8 mouse cellular contexts compared by ENCODE assay signal in the genomic region with DNA sequence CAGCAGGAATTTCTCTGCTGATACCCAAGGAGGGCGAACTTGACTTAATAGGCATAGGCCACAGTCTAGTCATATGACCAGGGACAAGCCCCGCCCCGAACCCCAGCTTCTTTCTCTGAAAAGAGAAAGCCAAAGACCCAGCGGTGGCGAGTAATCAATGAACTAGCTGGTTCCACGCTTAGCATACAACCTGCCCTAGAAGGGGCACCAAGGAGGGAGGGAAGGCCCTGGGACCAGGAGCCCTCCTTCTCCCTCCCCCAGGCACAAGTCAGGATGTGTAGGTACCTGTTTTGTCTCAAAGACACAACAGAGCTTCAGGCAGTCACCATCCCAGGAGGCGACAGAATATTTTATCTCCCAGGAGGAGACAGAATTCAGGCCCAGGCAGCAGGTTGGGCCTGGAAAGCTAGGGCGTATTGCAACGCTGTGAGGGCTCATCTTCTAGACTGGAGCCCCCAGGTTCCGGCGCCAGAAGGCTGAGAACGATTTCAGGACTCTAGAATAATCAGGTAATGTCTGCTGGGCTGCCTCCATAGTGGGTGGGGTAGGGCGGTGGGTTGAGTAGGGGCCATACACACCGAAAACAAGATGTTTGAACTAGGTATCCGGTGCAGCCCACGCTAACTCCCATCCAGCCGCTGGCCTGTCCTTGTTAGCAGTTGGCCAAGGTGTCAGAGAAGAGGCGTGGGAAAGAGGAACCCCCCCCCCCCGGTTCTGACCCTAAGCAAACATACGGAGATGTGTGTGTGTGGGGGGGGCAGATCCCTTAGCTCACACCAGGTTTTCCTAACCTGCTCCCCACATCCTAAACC. TPM values are rescaled to one million over a fixed set of nuclear protein-coding genes. Genes with fewer than 3 reads are reported as not detected.
DNase-seq lines count a peak whose midpoint lies in the region; TF ChIP-seq lines count a peak whose summit lies in the region.

A gene (plus strand): TSS at position 117 of the 812 bp plus-strand sequence.

- 9% methylated on average over 20 of the region's 20 CpGs for WGBS in liver, adult 2 months

- TF ChIP-seq POLR2A in liver, adult 2 months (IDR thresholded peaks at IDR 0.05; ENCODE audit: extremely low read depth, insufficient read depth, low read length) = no peak

- peaks cover 34% of the 10 kb centered on the region for H3K79me2 ChIP-seq in liver, adult 2 months (ENCODE audit: control insufficient read depth, insufficient read depth, low read length)

- no peak for TF ChIP-seq CTCF in layer of hippocampus, adult 2 months (conservative IDR thresholded peaks at IDR 0.05)
- no peak for TF ChIP-seq CTCF in liver, adult 2 months (IDR thresholded peaks at IDR 0.05; ENCODE audit: low read depth, low read length)

- no peak for DNase-seq in layer of hippocampus, adult 2 months (ENCODE audit: low spot score in 2 of 2)
- DNase-seq in layer of hippocampus, adult 9-10 months (ENCODE audit: low spot score) = no peak
- DNase-seq in embryo, embryonic 10 days (ENCODE audit: low spot score) = peak; percentile 40
- peak; percentile 31 to 40 for DNase-seq in heart, adult 18-20 months
- DNase-seq in kidney, adult 18-20 months = peak; percentile 50
- no peak for DNase-seq in liver, adult 2 months (ENCODE audit: extremely low read depth, low read depth, low spot score)
- peak; percentile 23 for DNase-seq in neural tube, embryonic 10.5 days (ENCODE audit: extremely low spot score, low spot score)
- DNase-seq in natural killer cell, adult 2 months (ENCODE audit: low spot score in 2 of 2) = no peak

- H3K4me1 ChIP-seq in liver, adult 2 months (ENCODE audit: control insufficient read depth, insufficient read depth, low read length) = peaks cover 20% of the 10 kb centered on the region

- H3K9ac ChIP-seq in liver, adult 2 months (ENCODE audit: low read depth, low read length) = peak within 1 kb of the TSS; percentile 88

- no peaks in the 10 kb centered on the region for H3K27me3 ChIP-seq in liver, adult 2 months (ENCODE audit: control insufficient read depth, insufficient read depth, low read length)

- no peaks in the 10 kb centered on the region; the same call in 1 of the 2 replicates for H3K36me3 ChIP-seq in liver, adult 2 months (ENCODE audit: control insufficient read depth, insufficient read depth, low read length)

- H3K4me3 ChIP-seq in layer of hippocampus, adult 2 months = peak within 1 kb of the TSS; percentile 81
- H3K4me3 ChIP-seq in liver, adult 2 months (ENCODE audit: insufficient read depth, low read depth, low read length) = peak within 1 kb of the TSS; percentile 85

- H3K27ac ChIP-seq in layer of hippocampus, adult 2 months = peak within 1 kb of the TSS; percentile 97
- H3K27ac ChIP-seq in liver, adult 2 months (replicated peaks; ENCODE audit: insufficient read depth, low read depth, low read length) = no peak within 1 kb of the TSS; the same call in 1 of the 2 replicates

RNA-seq across cellular contexts. Expression of the gene that starts here (rescaled TPM):
- total RNA-seq in layer of hippocampus, adult 2 months (2021) = 100 to 1,000 TPM; 109 to 113 TPM
- 10 to 100 TPM; 34.2 to 45.1 TPM for total RNA-seq in heart, adult 18-20 months (2021)
- 20.7 and 27.3 TPM in 2 replicates for total RNA-seq in liver, adult 2 months (2014; rRNA removed)
- polyA plus RNA-seq in liver, adult 2 months (2012; rRNA removed) = 44.6 and 58.6 TPM in 2 replicates

Comparison
In these comparisons a context has a peak if more than half of its experiments do, and no peak if none do; other contexts are left out.
1. DNase-seq: peak in embryo, embryonic 10 days (single experiment), heart, adult 18-20 months (2 of 2), kidney, adult 18-20 months (single experiment) and neural tube, embryonic 10.5 days (single experiment); none in layer of hippocampus, adult 2 months (0 of 2), layer of hippocampus, adult 9-10 months (single experiment), liver, adult 2 months (single experiment) and natural killer cell, adult 2 months (0 of 2).